Mouse (Mus musculus) intestine, embryonic 15.5 days (tissue): ENCODE results near the gene Hmox1. TPM values are rescaled to one million over a fixed set of nuclear protein-coding genes. Genes with fewer than 3 reads are reported as not detected.
A peak's percentile ranks its signal among the peaks of the same experiment; 100 is the strongest.

Experiments
- ATAC-seq: fragments of 200-750 bp; cut with Nextera tagmentation; 2 replicates; pipeline ENCODE4 v1.8.0; 2017; ENCODE audit warnings: moderate TSS enrichment, moderate library complexity
- H3K27ac ChIP-seq: fragments of 300-500 bp; sonication (generic); 2 replicates; pipeline ENCODE4 v1.5.1; 2015; ENCODE audit warnings: mild to moderate bottlenecking, inconsistent platforms
- H3K27me3 ChIP-seq: fragments of 300-500 bp; sonication (generic); replicated peaks from 2 replicates; pipeline ENCODE4 v1.6.1; 2015; ENCODE audit warnings: inconsistent platforms
- H3K36me3 ChIP-seq: fragments of 300-500 bp; sonication (generic); 2 replicates; pipeline ENCODE4 v1.6.1; 2015; ENCODE audit warnings: inconsistent platforms
- H3K4me1 ChIP-seq: fragments of 300-500 bp; sonication (generic); replicated peaks from 2 replicates; pipeline ENCODE4 v1.6.1; 2015; ENCODE audit warnings: inconsistent platforms
- H3K4me2 ChIP-seq: fragments of 300-500 bp; sonication (generic); replicated peaks from 2 replicates; pipeline ENCODE4 v1.6.1; 2015; ENCODE audit warnings: mild to moderate bottlenecking, inconsistent platforms
- H3K4me3 ChIP-seq: fragments of 300-500 bp; sonication (generic); replicated peaks from 2 replicates; pipeline ENCODE4 v1.5.1; 2015; ENCODE audit warnings: inconsistent platforms
- H3K9ac ChIP-seq: fragments of 300-500 bp; sonication (generic); 2 replicates; pipeline ENCODE4 v1.6.1; 2015; ENCODE audit warnings: inconsistent platforms
- H3K9me3 ChIP-seq: fragments of 300-500 bp; sonication (generic); 2 replicates; pipeline ENCODE4 v1.6.1; 2016; ENCODE audit warnings: inconsistent platforms
- WGBS: fragments of 180-500 bp; shearing (Covaris S2); methylation state at CpG from one replicate; pipeline ENCODE4 v1.1.7; 2015; 5-methylcytosine and 5-hydroxymethylcytosine counted together
- polyA plus RNA-seq: library from polyadenylated mRNA; unstranded; fragments of >200 nt; fragmentation: Nextera tagmentation; extraction: Ambion mirVana; gene quantifications from 2 replicates; pipeline ENCODE4 v1.2.1, GENCODE M21; 2015

Gene Hmox1
- polyA plus RNA-seq, 1 experiment from 2014 or later: 17.8 TPM

- Histone ChIP-seq H3K27ac (no peak overlapping the region), H3K9me3 (no peaks in the 10 kb centered on the region), H3K4me2 (no peak overlapping the region), H3K27me3 (no peaks in the 10 kb centered on the region), H3K9ac (no peak overlapping the region), H3K4me1 (no peaks in the 10 kb centered on the region), H3K36me3 (no peaks in the 10 kb centered on the region), H3K4me3 (no peak overlapping the region)
- no peak for ATAC-seq
- WGBS: 78% methylated on average over 4 of the region's 4 CpGs
Observed at GRCm38 (mm10) chr8:75102956-75103355, 9.5 kb downstream of the Hmox1 start.

- H3K9ac ChIP-seq: no peak overlapping the region
- no peaks in the 10 kb centered on the region for H3K4me1 ChIP-seq
- H3K4me2 ChIP-seq: no peak overlapping the region
- no peak for ATAC-seq
- H3K4me3 ChIP-seq: no peak overlapping the region
- WGBS: 51% methylated on average over 8 of the region's 8 CpGs
- no peaks in the 10 kb centered on the region for H3K36me3 ChIP-seq
- H3K9me3 ChIP-seq: no peaks in the 10 kb centered on the region
- H3K27me3 ChIP-seq: no peaks in the 10 kb centered on the region
- no peak overlapping the region for H3K27ac ChIP-seq
Observed at GRCm38 (mm10) chr8:75103376-75103878, 10.0 kb downstream of the Hmox1 start.

- Histone ChIP-seq H3K27me3 (no peaks in the 10 kb centered on the region), H3K4me2 (peak overlapping the region; percentile 62), H3K36me3 (peaks cover 14% of the 10 kb centered on the region), H3K9ac (peak overlapping the region; percentile 73), H3K27ac (peak overlapping the region; percentile 85), H3K4me3 (peak overlapping the region; percentile 79), H3K4me1 (peaks cover 13% of the 10 kb centered on the region), H3K9me3 (no peaks in the 10 kb centered on the region)
- WGBS: under 1% methylated on average over 9 of the region's 9 CpGs
- peak; percentile 80 for ATAC-seq
Observed at GRCm38 (mm10) chr8:75108527-75109235, 15.3 kb downstream of the Hmox1 start.

- H3K4me2 ChIP-seq: peak within 1 kb of the TSS; percentile 87
- peaks cover 13% of the 10 kb centered on the region for H3K4me1 ChIP-seq
- H3K4me3 ChIP-seq: peak within 1 kb of the TSS; percentile 79
- H3K9ac ChIP-seq: peak within 1 kb of the TSS; percentile 73
- peak; percentile 98 for ATAC-seq
- H3K36me3 ChIP-seq: peaks cover 20% of the 10 kb centered on the region
- no peaks in the 10 kb centered on the region for H3K9me3 ChIP-seq
- under 1% methylated on average over 59 of the region's 59 CpGs for WGBS
- H3K27me3 ChIP-seq: no peaks in the 10 kb centered on the region
- peak within 1 kb of the TSS; percentile 85 for H3K27ac ChIP-seq
Observed at GRCm38 (mm10) chr8:75109236-75109967, 16.0 kb downstream of the Hmox1 start, which contains the start of gene Mcm5. Gene Mcm5 (plus strand): TSS chr8:75109569.

GRCm38 (mm10) chr8:75110093-75110492, 16.7 kb downstream of the Hmox1 start:
- 10% methylated on average over 13 of the region's 13 CpGs for WGBS
- Histone ChIP-seq H3K27me3 (no peaks in the 10 kb centered on the region), H3K9me3 (no peaks in the 10 kb centered on the region), H3K9ac (peak overlapping the region; percentile 64), H3K4me1 (peaks cover 13% of the 10 kb centered on the region), H3K4me2 (peak overlapping the region; percentile 87), H3K36me3 (peaks cover 20% of the 10 kb centered on the region), H3K27ac (no peak overlapping the region), H3K4me3 (peak overlapping the region; percentile 79)
- no peak for ATAC-seq

- peaks cover 49% of the 10 kb centered on the region for H3K36me3 ChIP-seq
- no peaks in the 10 kb centered on the region for H3K4me1 ChIP-seq
- 95% methylated on average over 1 of the region's 1 CpGs for WGBS
- no peak overlapping the region for H3K9ac ChIP-seq
- H3K27ac ChIP-seq: no peak overlapping the region
- H3K4me2 ChIP-seq: no peak overlapping the region
- ATAC-seq: no peak
- no peaks in the 10 kb centered on the region for H3K27me3 ChIP-seq
- H3K4me3 ChIP-seq: no peak overlapping the region
- no peaks in the 10 kb centered on the region for H3K9me3 ChIP-seq
Observed at GRCm38 (mm10) chr8:75118505-75118904, 25.1 kb downstream of the Hmox1 start.

- Histone ChIP-seq H3K27me3 (no peaks in the 10 kb centered on the region), H3K27ac (no peak overlapping the region), H3K36me3 (peaks cover 48% of the 10 kb centered on the region), H3K4me2 (no peak overlapping the region), H3K4me1 (no peaks in the 10 kb centered on the region), H3K9me3 (no peaks in the 10 kb centered on the region), H3K4me3 (no peak overlapping the region), H3K9ac (no peak overlapping the region)
- 96% methylated on average over 2 of the region's 2 CpGs for WGBS
- no peak for ATAC-seq
Observed at GRCm38 (mm10) chr8:75119287-75119686, 25.9 kb downstream of the Hmox1 start.

- Histone ChIP-seq H3K4me1 (no peaks in the 10 kb centered on the region), H3K9me3 (no peaks in the 10 kb centered on the region), H3K9ac (no peak overlapping the region), H3K27me3 (no peaks in the 10 kb centered on the region), H3K27ac (no peak overlapping the region), H3K36me3 (peaks cover 51% of the 10 kb centered on the region), H3K4me3 (no peak overlapping the region), H3K4me2 (no peak overlapping the region)
- no peak for ATAC-seq
- 92% methylated on average over 2 of the region's 2 CpGs for WGBS
Observed at GRCm38 (mm10) chr8:75119747-75120146, 26.3 kb downstream of the Hmox1 start.

- peak; percentile 71 for ATAC-seq
- H3K4me1 ChIP-seq: no peaks in the 10 kb centered on the region
- H3K4me3 ChIP-seq: no peak overlapping the region
- H3K9me3 ChIP-seq: no peaks in the 10 kb centered on the region
- H3K9ac ChIP-seq: no peak overlapping the region
- H3K36me3 ChIP-seq: peaks cover 45% of the 10 kb centered on the region
- no peak overlapping the region for H3K27ac ChIP-seq
- H3K27me3 ChIP-seq: no peaks in the 10 kb centered on the region
- WGBS: 44% methylated on average over 1 of the region's 1 CpGs
- H3K4me2 ChIP-seq: no peak overlapping the region
Observed at GRCm38 (mm10) chr8:75127406-75127805, 34.0 kb downstream of the Hmox1 start.

GRCm38 (mm10) chr8:75132485-75132884, 39.1 kb downstream of the Hmox1 start:
- WGBS: 10% methylated on average over 3 of the region's 3 CpGs
- Histone ChIP-seq H3K27ac (no peak overlapping the region), H3K4me3 (no peak overlapping the region), H3K4me1 (peaks cover 3% of the 10 kb centered on the region; the same call in 1 of the 2 replicates), H3K27me3 (no peaks in the 10 kb centered on the region), H3K9ac (no peak overlapping the region), H3K4me2 (no peak overlapping the region), H3K9me3 (no peaks in the 10 kb centered on the region), H3K36me3 (peaks cover 15% of the 10 kb centered on the region; the same call in 1 of the 2 replicates)
- peak; percentile 42; the same call in 1 of the 2 replicates for ATAC-seq

GRCm38 (mm10) chr8:75133399-75133798, 40.0 kb downstream of the Hmox1 start:
- no peak overlapping the region for H3K4me3 ChIP-seq
- ATAC-seq: no peak
- no peak overlapping the region for H3K9ac ChIP-seq
- WGBS: 80% methylated on average over 2 of the region's 2 CpGs
- no peak overlapping the region for H3K27ac ChIP-seq
- no peaks in the 10 kb centered on the region for H3K27me3 ChIP-seq
- H3K4me1 ChIP-seq: peaks cover 3% of the 10 kb centered on the region; the same call in 1 of the 2 replicates
- no peaks in the 10 kb centered on the region for H3K9me3 ChIP-seq
- peaks cover 13% of the 10 kb centered on the region; the same call in 1 of the 2 replicates for H3K36me3 ChIP-seq
- H3K4me2 ChIP-seq: no peak overlapping the region

- H3K4me2 ChIP-seq: no peak overlapping the region
- no peak overlapping the region for H3K4me3 ChIP-seq
- H3K27me3 ChIP-seq: no peaks in the 10 kb centered on the region
- no peaks in the 10 kb centered on the region for H3K9me3 ChIP-seq
- H3K4me1 ChIP-seq: peaks cover 3% of the 10 kb centered on the region; the same call in 1 of the 2 replicates
- H3K27ac ChIP-seq: 0 out of 2 replicates have a peak overlapping the region, but pooled peaks have one; percentile 22
- ATAC-seq: no peak
- H3K36me3 ChIP-seq: 0 out of 2 replicates have a peak, but pooled peaks cover 3% of the 10 kb centered on the region
- WGBS: 23% methylated on average over 2 of the region's 2 CpGs
- H3K9ac ChIP-seq: no peak overlapping the region
Observed at GRCm38 (mm10) chr8:75134603-75135391, 41.4 kb downstream of the Hmox1 start.
